Mouse (Mus musculus): ENCODE data around the gene Traf4. TPM values are rescaled to one million over a fixed set of nuclear protein-coding genes. Genes with fewer than 3 reads are reported as not detected.
"Not testable (repeated sequence)": the region's sequence is repeated elsewhere in the genome, so short reads cannot be mapped to it uniquely, and the experiment has no call there.

The Traf4 gene
- polyA plus RNA-seq, 1 experiment from 2014 or later, result 73.9 TPM

DNA sequence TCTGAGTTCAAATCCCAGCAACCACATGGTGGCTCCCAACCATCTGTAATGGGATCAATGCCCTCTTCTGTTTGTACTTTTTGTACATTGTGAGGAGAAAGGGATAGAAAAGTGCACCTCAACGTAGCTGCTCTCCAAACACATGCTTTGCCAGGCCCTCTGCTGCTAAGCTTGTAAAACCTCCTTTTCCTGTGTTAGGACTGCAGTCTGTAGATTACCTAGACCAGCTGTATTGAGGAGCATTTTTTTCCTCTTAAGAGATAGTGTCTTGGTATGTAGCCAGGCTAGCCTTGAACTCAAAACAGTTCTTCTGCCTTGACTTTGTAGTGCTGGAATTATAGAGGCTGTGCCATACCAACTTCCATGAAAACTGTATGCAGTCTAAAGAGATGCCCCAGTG, 29.3 kb downstream of the Traf4 start:
- Histone ChIP-seq H3K9me3 (ENCODE audit: control insufficient read depth, low read length) (no peaks in the 10 kb centered on the region), H3K4me3 (ENCODE audit: low read length) (no peak overlapping the region), H3K4me1 (ENCODE audit: control insufficient read depth, insufficient read depth, low read length) (peaks cover 17% of the 10 kb centered on the region; the same call in 1 of the 2 replicates), H3K9ac (ENCODE audit: low read depth, low read length) (no peak overlapping the region), H3K36me3 (ENCODE audit: control insufficient read depth, insufficient read depth, low read length) (no peaks in the 10 kb centered on the region), H3K27ac (ENCODE audit: low read length) (no peak overlapping the region), H3K4me2 (ENCODE audit: low read depth, low read length) (no peak overlapping the region), H3K27me3 (replicated peaks; ENCODE audit: control insufficient read depth, insufficient read depth, low read length) (no peaks in the 10 kb centered on the region)
- WGBS, result 91% methylated on average over 1 of the region's 1 CpGs
- no peak for ATAC-seq

DNA sequence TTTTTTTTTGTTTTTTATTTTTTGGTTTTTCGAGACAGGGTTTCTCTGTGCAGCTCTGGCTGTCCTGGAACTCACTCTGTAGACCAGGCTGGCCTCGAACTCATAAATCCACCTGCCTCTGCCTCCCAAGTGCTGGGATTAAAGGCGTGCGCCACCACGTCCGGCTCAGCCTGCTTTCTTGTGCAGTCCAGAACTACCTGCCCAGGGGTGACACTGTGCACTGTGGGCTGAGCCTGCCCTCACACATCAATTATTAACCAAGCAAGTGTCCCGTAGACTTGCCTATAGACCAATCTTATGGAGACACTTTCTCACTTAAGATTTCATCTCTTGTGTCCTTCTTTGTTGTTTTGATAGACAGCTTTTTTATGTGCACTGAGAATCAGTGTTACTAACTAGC, 30.1 kb downstream of the Traf4 start:
- H3K9ac ChIP-seq (ENCODE audit: low read depth, low read length), result not testable (repeated sequence)

GRCm38 (mm10) chr11:78134344-78134743, 31.0 kb downstream of the Traf4 start:
- Histone ChIP-seq H3K4me1 (ENCODE audit: control insufficient read depth, insufficient read depth, low read length) (peaks cover 17% of the 10 kb centered on the region; the same call in 1 of the 2 replicates), H3K27me3 (replicated peaks; ENCODE audit: control insufficient read depth, insufficient read depth, low read length) (no peaks in the 10 kb centered on the region), H3K4me2 (ENCODE audit: low read depth, low read length) (no peak overlapping the region), H3K9ac (ENCODE audit: low read depth, low read length) (no peak overlapping the region), H3K9me3 (ENCODE audit: control insufficient read depth, low read length) (no peaks in the 10 kb centered on the region), H3K36me3 (ENCODE audit: control insufficient read depth, insufficient read depth, low read length) (no peaks in the 10 kb centered on the region), H3K27ac (ENCODE audit: low read length) (no peak overlapping the region), H3K4me3 (ENCODE audit: low read length) (no peak overlapping the region)
- ATAC-seq, result no peak
- 76% methylated on average over 3 of the region's 3 CpGs for WGBS

More for the DNA sequence above, 30.1 kb downstream of the Traf4 start:
- WGBS, result 63% methylated on average over 7 of the region's 7 CpGs
- H3K27me3 ChIP-seq (replicated peaks; ENCODE audit: control insufficient read depth, insufficient read depth, low read length); H3K9me3 ChIP-seq (ENCODE audit: control insufficient read depth, low read length); H3K4me2 ChIP-seq (ENCODE audit: low read depth, low read length); H3K4me3 ChIP-seq (ENCODE audit: low read length); H3K27ac ChIP-seq (ENCODE audit: low read length); H3K36me3 ChIP-seq (ENCODE audit: control insufficient read depth, insufficient read depth, low read length): not testable (repeated sequence)
- peaks cover 17% of the 10 kb centered on the region; the same call in 1 of the 2 replicates for H3K4me1 ChIP-seq (ENCODE audit: control insufficient read depth, insufficient read depth, low read length)
- ATAC-seq, result peak; percentile 82

- no peak overlapping the region for H3K4me2 ChIP-seq (ENCODE audit: low read depth, low read length)
- no peak overlapping the region for H3K27ac ChIP-seq (ENCODE audit: low read length)
- ATAC-seq, result no peak
- H3K9me3 ChIP-seq (ENCODE audit: control insufficient read depth, low read length), result no peaks in the 10 kb centered on the region
- no peak overlapping the region for H3K4me3 ChIP-seq (ENCODE audit: low read length)
- no peaks in the 10 kb centered on the region for H3K27me3 ChIP-seq (replicated peaks; ENCODE audit: control insufficient read depth, insufficient read depth, low read length)
- no peaks in the 10 kb centered on the region for H3K36me3 ChIP-seq (ENCODE audit: control insufficient read depth, insufficient read depth, low read length)
- H3K4me1 ChIP-seq (ENCODE audit: control insufficient read depth, insufficient read depth, low read length), result peaks cover 20% of the 10 kb centered on the region
- WGBS, result 84% methylated on average over 6 of the region's 6 CpGs
- H3K9ac ChIP-seq (ENCODE audit: low read depth, low read length), result no peak overlapping the region
These were observed 31.5 kb downstream of the Traf4 start for GRCm38 (mm10) chr11:78133915-78134314.

DNA sequence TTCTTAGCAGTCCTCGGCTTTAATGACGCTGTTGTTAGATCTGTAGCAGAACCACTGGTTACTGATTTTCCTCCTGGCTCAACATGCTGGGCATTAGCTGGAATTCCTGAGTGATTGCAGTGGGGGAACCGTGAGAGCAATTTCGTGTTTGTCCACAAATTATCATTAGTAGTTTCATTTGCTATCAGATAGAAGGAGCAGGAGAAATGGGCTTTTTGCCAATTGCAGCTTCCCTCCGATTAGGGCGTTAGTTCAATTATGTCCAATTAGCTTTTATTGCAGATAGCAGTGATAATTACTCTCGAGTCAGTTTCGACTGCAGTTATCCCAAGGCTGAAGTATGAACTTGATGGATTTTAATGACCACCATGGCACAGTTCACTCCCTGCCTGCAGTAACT, 35.9 kb downstream of the Traf4 start:
- H3K4me1 ChIP-seq (ENCODE audit: control insufficient read depth, insufficient read depth, low read length), result peaks cover 44% of the 10 kb centered on the region
- H3K9me3 ChIP-seq (ENCODE audit: control insufficient read depth, low read length), result no peaks in the 10 kb centered on the region
- H3K4me3 ChIP-seq (ENCODE audit: low read length), result no peak overlapping the region
- no peaks in the 10 kb centered on the region for H3K27me3 ChIP-seq (replicated peaks; ENCODE audit: control insufficient read depth, insufficient read depth, low read length)
- H3K27ac ChIP-seq (ENCODE audit: low read length), result peak overlapping the region; percentile 53
- H3K9ac ChIP-seq (ENCODE audit: low read depth, low read length), result no peak overlapping the region
- 56% methylated on average over 8 of the region's 8 CpGs for WGBS
- ATAC-seq, result peak; percentile 23; the same call in 1 of the 2 replicates
- H3K36me3 ChIP-seq (ENCODE audit: control insufficient read depth, insufficient read depth, low read length), result no peaks in the 10 kb centered on the region
- no peak overlapping the region for H3K4me2 ChIP-seq (ENCODE audit: low read depth, low read length)

DNA sequence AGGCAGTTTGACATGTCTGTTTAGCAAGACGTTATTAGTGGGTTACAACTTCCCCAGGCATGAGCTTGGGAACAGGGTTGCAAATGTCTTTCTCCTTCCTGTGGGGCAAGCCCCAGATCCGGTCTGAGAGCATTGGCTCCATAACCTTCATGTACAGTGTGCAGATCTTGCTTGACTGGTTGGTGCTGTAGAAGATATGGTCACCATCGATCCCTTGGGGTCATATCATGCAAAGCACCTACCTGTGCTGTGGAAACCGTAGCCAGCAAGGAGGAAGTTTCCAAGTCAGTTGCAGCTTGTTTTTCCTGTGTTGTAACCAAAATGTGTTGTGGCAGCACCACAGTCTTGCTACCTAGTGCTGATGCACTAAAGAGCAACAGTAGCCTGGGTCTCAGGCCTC, 38.6 kb downstream of the Traf4 start:
- no peak overlapping the region for H3K4me2 ChIP-seq (ENCODE audit: low read depth, low read length)
- peak; percentile 47; the same call in 1 of the 2 replicates for ATAC-seq
- H3K36me3 ChIP-seq (ENCODE audit: control insufficient read depth, insufficient read depth, low read length), result no peaks in the 10 kb centered on the region
- peaks cover 36% of the 10 kb centered on the region for H3K4me1 ChIP-seq (ENCODE audit: control insufficient read depth, insufficient read depth, low read length)
- H3K27ac ChIP-seq (ENCODE audit: low read length), result peak overlapping the region; percentile 24; the same call in 1 of the 2 replicates
- no peaks in the 10 kb centered on the region for H3K9me3 ChIP-seq (ENCODE audit: control insufficient read depth, low read length)
- no peaks in the 10 kb centered on the region for H3K27me3 ChIP-seq (replicated peaks; ENCODE audit: control insufficient read depth, insufficient read depth, low read length)
- no peak overlapping the region for H3K9ac ChIP-seq (ENCODE audit: low read depth, low read length)
- 65% methylated on average over 4 of the region's 4 CpGs for WGBS
- no peak overlapping the region for H3K4me3 ChIP-seq (ENCODE audit: low read length)

- Histone ChIP-seq H3K9me3 (ENCODE audit: control insufficient read depth, low read length) (no peaks in the 10 kb centered on the region), H3K27ac (ENCODE audit: low read length) (no peak overlapping the region; the same call in 1 of the 2 replicates), H3K4me3 (ENCODE audit: low read length) (no peak overlapping the region), H3K4me2 (ENCODE audit: low read depth, low read length) (no peak overlapping the region), H3K36me3 (ENCODE audit: control insufficient read depth, insufficient read depth, low read length) (no peaks in the 10 kb centered on the region), H3K4me1 (ENCODE audit: control insufficient read depth, insufficient read depth, low read length) (peaks cover 36% of the 10 kb centered on the region), H3K9ac (ENCODE audit: low read depth, low read length) (no peak overlapping the region), H3K27me3 (replicated peaks; ENCODE audit: control insufficient read depth, insufficient read depth, low read length) (no peaks in the 10 kb centered on the region)
- ATAC-seq, result no peak
- WGBS, result 61% methylated on average over 6 of the region's 6 CpGs
These were observed 39.7 kb downstream of the Traf4 start for GRCm38 (mm10) chr11:78125691-78126090.

DNA sequence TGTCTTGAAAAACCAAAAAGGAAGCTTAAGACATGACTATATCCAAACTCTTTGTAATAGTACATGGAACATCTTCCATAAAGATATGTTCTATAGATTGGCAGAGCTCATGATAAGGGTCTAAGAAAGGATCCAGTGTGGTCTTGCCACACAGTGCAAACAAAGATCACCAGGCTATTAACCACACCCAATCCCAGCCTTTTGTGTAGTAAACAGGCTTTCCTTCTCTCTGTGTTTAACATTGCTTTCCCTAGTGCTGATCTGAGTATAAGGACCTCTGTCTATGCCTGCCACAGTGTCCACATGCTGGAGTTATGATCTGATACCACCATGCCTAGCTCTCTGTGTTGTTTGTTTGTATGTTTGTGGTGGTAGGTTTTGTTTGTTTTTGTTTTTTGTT, 41.6 kb downstream of the Traf4 start:
- Histone ChIP-seq H3K9me3 (ENCODE audit: control insufficient read depth, low read length) (no peaks in the 10 kb centered on the region), H3K4me2 (ENCODE audit: low read depth, low read length) (no peak overlapping the region), H3K4me3 (ENCODE audit: low read length) (no peak overlapping the region), H3K4me1 (ENCODE audit: control insufficient read depth, insufficient read depth, low read length) (peaks cover 41% of the 10 kb centered on the region), H3K27ac (ENCODE audit: low read length) (no peak overlapping the region), H3K27me3 (replicated peaks; ENCODE audit: control insufficient read depth, insufficient read depth, low read length) (no peaks in the 10 kb centered on the region), H3K9ac (ENCODE audit: low read depth, low read length) (no peak overlapping the region), H3K36me3 (ENCODE audit: control insufficient read depth, insufficient read depth, low read length) (no peaks in the 10 kb centered on the region)
- ATAC-seq, result no peak

- ATAC-seq, result no peak
- H3K4me3 ChIP-seq (ENCODE audit: low read length), result no peak overlapping the region
- H3K27ac ChIP-seq (ENCODE audit: low read length), result no peak overlapping the region
- no peak overlapping the region for H3K9ac ChIP-seq (ENCODE audit: low read depth, low read length)
- no peaks in the 10 kb centered on the region for H3K27me3 ChIP-seq (replicated peaks; ENCODE audit: control insufficient read depth, insufficient read depth, low read length)
- no peak overlapping the region for H3K4me2 ChIP-seq (ENCODE audit: low read depth, low read length)
- no peaks in the 10 kb centered on the region for H3K9me3 ChIP-seq (ENCODE audit: control insufficient read depth, low read length)
- H3K36me3 ChIP-seq (ENCODE audit: control insufficient read depth, insufficient read depth, low read length), result no peaks in the 10 kb centered on the region
- WGBS, result 80% methylated on average over 4 of the region's 4 CpGs
- peaks cover 40% of the 10 kb centered on the region for H3K4me1 ChIP-seq (ENCODE audit: control insufficient read depth, insufficient read depth, low read length)
These were observed 42.6 kb downstream of the Traf4 start for GRCm38 (mm10) chr11:78122815-78123214.

DNA sequence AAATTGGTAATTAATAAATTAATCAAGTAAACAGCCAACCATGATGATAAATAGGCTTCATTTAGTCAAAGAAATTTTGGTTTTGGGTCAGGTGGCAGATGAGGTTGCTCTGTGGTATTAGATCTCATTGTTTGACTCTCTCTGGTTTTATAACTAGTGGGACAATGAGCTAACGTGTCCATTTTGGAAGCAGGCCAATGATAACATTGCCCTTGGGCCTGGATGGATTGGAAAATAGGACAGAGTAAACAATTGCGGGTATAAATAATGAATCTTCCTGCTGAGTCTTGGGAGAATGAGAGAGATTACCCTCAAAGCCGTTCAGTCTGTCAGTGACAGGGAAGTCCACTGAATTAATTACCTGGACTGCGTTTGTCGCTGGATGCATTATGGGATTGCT, 44.2 kb downstream of the Traf4 start:
- Histone ChIP-seq H3K4me1 (ENCODE audit: control insufficient read depth, insufficient read depth, low read length) (peaks cover 25% of the 10 kb centered on the region), H3K27me3 (replicated peaks; ENCODE audit: control insufficient read depth, insufficient read depth, low read length) (no peaks in the 10 kb centered on the region), H3K4me3 (ENCODE audit: low read length) (no peak overlapping the region), H3K9me3 (ENCODE audit: control insufficient read depth, low read length) (no peaks in the 10 kb centered on the region), H3K27ac (ENCODE audit: low read length) (no peak overlapping the region), H3K4me2 (ENCODE audit: low read depth, low read length) (no peak overlapping the region), H3K9ac (ENCODE audit: low read depth, low read length) (no peak overlapping the region), H3K36me3 (ENCODE audit: control insufficient read depth, insufficient read depth, low read length) (no peaks in the 10 kb centered on the region)
- no peak for ATAC-seq
- 45% methylated on average over 5 of the region's 5 CpGs for WGBS
